Comparison of ENCODE assay signal across 8 mouse cellular contexts in the genomic region with DNA sequence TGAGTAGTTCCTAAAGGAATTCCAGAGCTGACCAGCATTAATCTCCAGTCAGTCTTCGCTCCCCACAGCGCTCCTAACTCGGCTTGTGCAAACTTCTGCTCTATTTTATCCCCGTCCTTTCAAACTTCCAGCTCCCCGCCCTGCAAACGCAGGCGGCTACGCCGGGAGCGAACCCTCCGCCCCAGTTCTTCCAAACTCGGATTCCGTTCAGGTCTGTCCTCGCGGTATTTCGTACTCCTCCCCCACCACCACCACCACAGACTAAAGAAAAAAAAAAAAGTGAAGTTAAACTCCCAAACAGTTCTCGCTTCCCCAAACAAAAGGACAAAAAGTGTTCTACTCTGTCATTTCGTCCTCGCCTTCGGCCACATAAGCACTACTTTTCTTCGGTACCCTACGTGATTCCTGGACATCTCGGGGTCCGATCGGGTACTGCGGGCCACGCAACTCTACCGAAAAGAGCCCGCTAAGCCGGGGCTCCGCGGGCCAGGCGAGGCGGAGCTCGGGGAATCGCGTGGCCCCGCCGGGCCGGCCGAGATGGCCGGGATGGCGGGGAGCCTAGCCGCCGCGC. TPM values are rescaled to one million over a fixed set of nuclear protein-coding genes. Genes with fewer than 3 reads are reported as not detected.
A peak's percentile ranks its signal among the peaks of the same experiment; 100 is the strongest.
DNase-seq lines count a peak whose midpoint lies in the region; ATAC-seq and TF ChIP-seq lines count a peak whose summit lies in the region.

No protein-coding gene starts in this region.

- no peak for TF ChIP-seq CTCF in layer of hippocampus, adult 2 months (conservative IDR thresholded peaks at IDR 0.05)
- TF ChIP-seq CTCF in forebrain, postnatal 0 days (IDR thresholded peaks at IDR 0.05; ENCODE audit: low read depth) = no peak

- no peak for ATAC-seq in forebrain, postnatal 0 days
- ATAC-seq in hindbrain, embryonic 13.5 days (ENCODE audit: low FRiP score) = no peak
- peak; percentile 58 for ATAC-seq in liver, embryonic 11.5 days (replicated peaks; ENCODE audit: low FRiP score)
- ATAC-seq in stomach, embryonic 16.5 days (ENCODE audit: insufficient read depth, low FRiP score) = peak; percentile 31; the same call in 1 of the 2 replicates

- peaks cover 16% of the 10 kb centered on the region; the same call in 1 of the 2 replicates for H3K4me1 ChIP-seq in forebrain, postnatal 0 days (ENCODE audit: insufficient read depth)
- peaks cover 23% of the 10 kb centered on the region for H3K4me1 ChIP-seq in hindbrain, embryonic 13.5 days (replicated peaks)
- peaks cover 12% of the 10 kb centered on the region for H3K4me1 ChIP-seq in liver, embryonic 11.5 days (replicated peaks; ENCODE audit: control insufficient read depth, insufficient read depth, low read length)
- H3K4me1 ChIP-seq in stomach, embryonic 16.5 days (ENCODE audit: control insufficient read depth, insufficient read depth, low read length) = peaks cover 6% of the 10 kb centered on the region

- WGBS in forebrain, postnatal 0 days = 1% methylated on average over 46 of the region's 46 CpGs
- 0% methylated on average over 43 of the region's 46 CpGs for WGBS in hindbrain, embryonic 13.5 days
- WGBS in liver, embryonic 11.5 days = under 1% methylated on average over 46 of the region's 46 CpGs
- under 1% methylated on average over 42 of the region's 46 CpGs for WGBS in stomach, embryonic 16.5 days

- H3K9me3 ChIP-seq in forebrain, postnatal 0 days (ENCODE audit: low read length) = no peaks in the 10 kb centered on the region
- H3K9me3 ChIP-seq in hindbrain, embryonic 13.5 days = no peaks in the 10 kb centered on the region
- no peaks in the 10 kb centered on the region for H3K9me3 ChIP-seq in liver, embryonic 11.5 days (ENCODE audit: control insufficient read depth, low read length)
- H3K9me3 ChIP-seq in stomach, embryonic 16.5 days (replicated peaks; ENCODE audit: control insufficient read depth, low read length) = no peaks in the 10 kb centered on the region

- peak overlapping the region; percentile 46 for H3K4me2 ChIP-seq in forebrain, postnatal 0 days (ENCODE audit: low read depth)
- H3K4me2 ChIP-seq in hindbrain, embryonic 13.5 days = peak overlapping the region; percentile 67
- H3K4me2 ChIP-seq in liver, embryonic 11.5 days = peak overlapping the region; percentile 80
- H3K4me2 ChIP-seq in stomach, embryonic 16.5 days (ENCODE audit: low read depth, low read length) = peak overlapping the region; percentile 72

- no peak for DNase-seq in layer of hippocampus, adult 2 months (ENCODE audit: low spot score in 2 of 2)
- DNase-seq in layer of hippocampus, adult 8-10 months (ENCODE audit: low spot score in 2 of 2) = no peak
- peak; percentile 36 to 48 for DNase-seq in cerebellum, adult 18-20 months
- peak; percentile 57 for DNase-seq in forebrain, postnatal 0 days
- peak; percentile 72 for DNase-seq in liver, embryonic 11.5 days (ENCODE audit: low spot score)
- peak; percentile 64 to 74 for DNase-seq in monocyte, adult 2 months (ENCODE audit: low read depth in 1 of 2, low spot score in 2 of 2)

- H3K9ac ChIP-seq in forebrain, postnatal 0 days = peak overlapping the region; percentile 93
- H3K9ac ChIP-seq in hindbrain, embryonic 13.5 days = peak overlapping the region; percentile 97
- H3K9ac ChIP-seq in liver, embryonic 11.5 days (ENCODE audit: low read depth, low read length) = peak overlapping the region; percentile 94
- H3K9ac ChIP-seq in stomach, embryonic 16.5 days (ENCODE audit: low read length) = peak overlapping the region; percentile 98

- H3K36me3 ChIP-seq in forebrain, postnatal 0 days (ENCODE audit: insufficient read depth) = no peaks in the 10 kb centered on the region
- no peaks in the 10 kb centered on the region for H3K36me3 ChIP-seq in hindbrain, embryonic 13.5 days
- H3K36me3 ChIP-seq in liver, embryonic 11.5 days (ENCODE audit: control insufficient read depth, insufficient read depth, low read length) = no peaks in the 10 kb centered on the region
- no peaks in the 10 kb centered on the region for H3K36me3 ChIP-seq in stomach, embryonic 16.5 days (ENCODE audit: control insufficient read depth, insufficient read depth, low read length)

- no peaks in the 10 kb centered on the region for H3K27me3 ChIP-seq in forebrain, postnatal 0 days (ENCODE audit: insufficient read depth, low read length)
- no peaks in the 10 kb centered on the region for H3K27me3 ChIP-seq in hindbrain, embryonic 13.5 days
- H3K27me3 ChIP-seq in liver, embryonic 11.5 days (replicated peaks; ENCODE audit: control insufficient read depth, insufficient read depth, low read length) = no peaks in the 10 kb centered on the region
- H3K27me3 ChIP-seq in stomach, embryonic 16.5 days (ENCODE audit: control insufficient read depth, insufficient read depth, low read length) = no peaks in the 10 kb centered on the region

- peak overlapping the region; percentile 88 for H3K4me3 ChIP-seq in layer of hippocampus, adult 2 months
- peak overlapping the region; percentile 85 for H3K4me3 ChIP-seq in forebrain, postnatal 0 days (ENCODE audit: low read depth, low read length)
- H3K4me3 ChIP-seq in hindbrain, embryonic 13.5 days = peak overlapping the region; percentile 90
- H3K4me3 ChIP-seq in liver, embryonic 11.5 days (ENCODE audit: low read depth, low read length) = peak overlapping the region; percentile 92
- peak overlapping the region; percentile 89 for H3K4me3 ChIP-seq in stomach, embryonic 16.5 days (replicated peaks; ENCODE audit: low read length)

- H3K27ac ChIP-seq in layer of hippocampus, adult 2 months = peak overlapping the region; percentile 98
- H3K27ac ChIP-seq in forebrain, postnatal 0 days (ENCODE audit: low read depth, low read length) = peak overlapping the region; percentile 98
- peak overlapping the region; percentile 99 for H3K27ac ChIP-seq in hindbrain, embryonic 13.5 days
- peak overlapping the region; percentile 97 for H3K27ac ChIP-seq in liver, embryonic 11.5 days (ENCODE audit: low read depth, low read length)
- peak overlapping the region; percentile 99 for H3K27ac ChIP-seq in stomach, embryonic 16.5 days (ENCODE audit: low read length)

RNA-seq across cellular contexts. Expression of gene Qk, which starts 1.6 kb away (rescaled TPM):
- total RNA-seq in layer of hippocampus, adult 2 months (2021) = 100 to 1,000 TPM; 364 to 385 TPM
- 100 to 1,000 TPM; 354 to 447 (median 412) TPM for total RNA-seq in layer of hippocampus, adult 8-10 months (2022)
- 203 and 225 TPM in 2 replicates for total RNA-seq in forebrain, postnatal 0 days (2014; rRNA removed)
- polyA plus RNA-seq in forebrain, postnatal 0 days (2015; fragmentation: Nextera tagmentation; extraction: Ambion mirVana) = 27.0 and 43.0 TPM in 2 replicates
- 47.6 and 52.5 TPM in 2 replicates for polyA plus RNA-seq in hindbrain, embryonic 13.5 days (2015; fragmentation: Nextera tagmentation; extraction: Ambion mirVana)
- polyA plus RNA-seq in liver, embryonic 11.5 days (2014; fragmentation: Nextera tagmentation; extraction: Ambion mirVana) = 18.2 and 20.3 TPM in 2 replicates
- polyA plus RNA-seq in stomach, embryonic 16.5 days (2015; fragmentation: Nextera tagmentation; extraction: Ambion mirVana) = 15.9 and 17.1 TPM in 2 replicates

Comparison
In these comparisons a context has a peak if more than half of its experiments do, and no peak if none do; other contexts are left out.
1. DNase-seq: peak in cerebellum, adult 18-20 months (2 of 2), forebrain, postnatal 0 days (single experiment), liver, embryonic 11.5 days (single experiment) and monocyte, adult 2 months (2 of 2); none in layer of hippocampus, adult 2 months (0 of 2) and layer of hippocampus, adult 8-10 months (0 of 2).
2. ATAC-seq: peak in liver, embryonic 11.5 days (single experiment) and stomach, embryonic 16.5 days (single experiment); none in forebrain, postnatal 0 days (single experiment) and hindbrain, embryonic 13.5 days (single experiment).
3. Peak in every context shown above with its lines, with median percentiles within 50 percentile points of each other: H3K27ac ChIP-seq, H3K4me3 ChIP-seq, H3K4me2 ChIP-seq and H3K9ac ChIP-seq.